Mouse (Mus musculus) CH12.LX (cell line): ENCODE data around the gene Gm20388. TPM values are rescaled to one million over a fixed set of nuclear protein-coding genes. Genes with fewer than 3 reads are reported as not detected.

Source experiments
- DNase-seq: peaks from one replicate; pipeline ENCODE4 v3.0.0-alpha.2; 2013; ENCODE audit errors: extremely low read depth
- H3K27ac ChIP-seq: 2 replicates; pipeline ENCODE4 v1.5.1; 2012; ENCODE audit warnings: low read depth, mild to moderate bottlenecking, control low read depth, moderate library complexity; ENCODE audit not compliant: insufficient read depth
- H3K27me3 ChIP-seq: replicated peaks from 2 replicates; pipeline ENCODE3; 2012; ENCODE audit warnings: inconsistent platforms
- H3K36me3 ChIP-seq, 2 experiments: replicated peaks in 1 of 2; 2 replicates each; pipeline versions ENCODE3 to v1.6.1; 2012; ENCODE audit warnings: inconsistent platforms in 1 of 2, low read length in 1 of 2, mild to moderate bottlenecking in 1 of 2, mixed read lengths in 1 of 2, moderate library complexity in 1 of 2; ENCODE audit not compliant: control insufficient read depth in 1 of 2, insufficient read depth in 1 of 2
- H3K4me1 ChIP-seq, 2 experiments: 2 replicates each; pipeline ENCODE4 v1.6.1; 2012; ENCODE audit warnings: inconsistent platforms in 1 of 2, moderate library complexity in 1 of 2; ENCODE audit not compliant: insufficient read depth in 2 of 2, control insufficient read depth in 1 of 2
- H3K4me2 ChIP-seq: 2 replicates; pipeline ENCODE4 v1.6.1; 2012; ENCODE audit warnings: low read depth, mild to moderate bottlenecking, control low read depth; ENCODE audit not compliant: poor library complexity, insufficient read depth, severe bottlenecking
- H3K4me3 ChIP-seq, 3 experiments: fragments of 150-350 bp in 1 of 3; sonication (generic) in 1 of 3; replicated peaks in 1 of 3; 2 replicates each; pipeline versions ENCODE3 to v1.5.1; 2011 to 2012; ENCODE audit warnings: low read depth in 2 of 3, low read length in 2 of 3, mild to moderate bottlenecking in 2 of 3, moderate library complexity in 2 of 3, control low read depth in 1 of 3, improper control_type of control experiment in 1 of 3, inconsistent platforms in 1 of 3, mixed read lengths in 1 of 3; ENCODE audit not compliant: poor library complexity in 1 of 3
- H3K79me2 ChIP-seq: replicated peaks from 2 replicates; pipeline ENCODE4 v1.6.1; 2012; ENCODE audit warnings: mild to moderate bottlenecking, moderate library complexity; ENCODE audit not compliant: control insufficient read depth, poor library complexity, insufficient read depth, severe bottlenecking; ENCODE audit errors: extremely low read depth
- H3K9ac ChIP-seq: 2 replicates; pipeline ENCODE4 v1.6.1; 2012; ENCODE audit warnings: low read depth, mild to moderate bottlenecking, control low read depth, moderate library complexity; ENCODE audit not compliant: insufficient read depth
- H3K9me3 ChIP-seq: replicated peaks from 2 replicates; pipeline ENCODE3; 2012; ENCODE audit warnings: low read length, inconsistent platforms, mixed read lengths
- BHLHE40 ChIP-seq: IDR thresholded peaks from 2 replicates; pipeline ENCODE4 v1.6.1; 2011; ENCODE audit warnings: mild to moderate bottlenecking, low read depth, low read length, improper control_type of control experiment
- CHD1 ChIP-seq: IDR thresholded peaks from 2 replicates; pipeline ENCODE4 v1.6.1; 2012; ENCODE audit warnings: low read depth, low read length, improper control_type of control experiment, inconsistent platforms
- CHD2 ChIP-seq: IDR thresholded peaks from 2 replicates; pipeline ENCODE4 v1.6.1; 2011; ENCODE audit warnings: low read length, improper control_type of control experiment
- CTCF ChIP-seq, 2 experiments: IDR thresholded peaks in 1 of 2; conservative IDR thresholded peaks in 1 of 2; 2 replicates each; pipeline ENCODE4 v1.5.1; 2011 to 2012; ENCODE audit warnings: low read depth in 2 of 2, low read length in 2 of 2, improper control_type of control experiment in 1 of 2, inconsistent platforms in 1 of 2, mild to moderate bottlenecking in 1 of 2, moderate library complexity in 1 of 2
- ELF1 ChIP-seq: IDR thresholded peaks from 2 replicates; pipeline ENCODE4 v1.6.1; 2014; ENCODE audit warnings: low read depth, mild to moderate bottlenecking, inconsistent platforms, low read length, improper control_type of control experiment
- ETS1 ChIP-seq: conservative IDR thresholded peaks from 2 replicates; pipeline ENCODE4 v1.6.1; 2012; ENCODE audit warnings: low read depth, mild to moderate bottlenecking, inconsistent platforms, low read length, improper control_type of control experiment, moderate library complexity
- GABPA ChIP-seq: IDR thresholded peaks from 2 replicates; pipeline ENCODE4 v1.6.1; 2012; ENCODE audit warnings: low read depth, low read length, improper control_type of control experiment, inconsistent platforms; ENCODE audit not compliant: insufficient replicate concordance
- HCFC1 ChIP-seq: IDR thresholded peaks from 2 replicates; pipeline ENCODE4 v1.6.1; 2012; ENCODE audit warnings: low read depth, mild to moderate bottlenecking, inconsistent platforms, low read length, improper control_type of control experiment
- IRF4 ChIP-seq: IDR thresholded peaks from 2 replicates; pipeline ENCODE4 v1.6.1; 2014; ENCODE audit warnings: low read depth, mild to moderate bottlenecking, inconsistent platforms, low read length, improper control_type of control experiment
- JUN ChIP-seq: IDR thresholded peaks from 2 replicates; pipeline ENCODE4 v1.6.1; 2011; ENCODE audit warnings: low read depth, mild to moderate bottlenecking, low read length, improper control_type of control experiment, moderate library complexity; ENCODE audit not compliant: insufficient read depth
- JUND ChIP-seq: conservative IDR thresholded peaks from 2 replicates; pipeline ENCODE4 v1.6.1; 2011; ENCODE audit warnings: low read depth, low read length, improper control_type of control experiment
- KAT2A ChIP-seq: IDR thresholded peaks from 2 replicates; pipeline ENCODE4 v1.6.1; 2012; ENCODE audit warnings: low read length, improper control_type of control experiment, inconsistent platforms; ENCODE audit not compliant: insufficient replicate concordance
- MAX ChIP-seq: IDR thresholded peaks from 2 replicates; pipeline ENCODE4 v1.6.1; 2011; ENCODE audit warnings: low read length, improper control_type of control experiment
- MEF2A ChIP-seq: IDR thresholded peaks from 2 replicates; pipeline ENCODE4 v1.6.1; 2014; ENCODE audit warnings: low read depth, mild to moderate bottlenecking, inconsistent platforms, low read length, improper control_type of control experiment, borderline replicate concordance
- NELFE ChIP-seq: IDR thresholded peaks from 2 replicates; pipeline ENCODE4 v1.6.1; 2011; ENCODE audit warnings: low read depth, low read length, improper control_type of control experiment
- NRF1 ChIP-seq: IDR thresholded peaks from 2 replicates; pipeline ENCODE4 v1.6.1; 2014; ENCODE audit warnings: low read depth, mild to moderate bottlenecking, inconsistent platforms, low read length, improper control_type of control experiment, moderate library complexity
- POLR2AphosphoS2 ChIP-seq: IDR thresholded peaks from 2 replicates; pipeline ENCODE4 v1.6.1; 2011; ENCODE audit warnings: low read depth, low read length, improper control_type of control experiment
- RAD21 ChIP-seq: IDR thresholded peaks from 2 replicates; pipeline ENCODE4 v1.6.1; 2011; ENCODE audit warnings: low read depth, mild to moderate bottlenecking, low read length, improper control_type of control experiment, moderate library complexity
- RCOR1 ChIP-seq: conservative IDR thresholded peaks from 2 replicates; pipeline ENCODE4 v1.6.1; 2012; ENCODE audit warnings: low read depth, mild to moderate bottlenecking, inconsistent platforms, low read length, improper control_type of control experiment
- SMC3 ChIP-seq: IDR thresholded peaks from 2 replicates; pipeline ENCODE4 v1.6.1; 2011; ENCODE audit warnings: low read depth, low read length, improper control_type of control experiment
- TCF12 ChIP-seq: IDR thresholded peaks from 2 replicates; pipeline ENCODE4 v1.6.1; 2014; ENCODE audit warnings: low read depth, mild to moderate bottlenecking, inconsistent platforms, low read length, improper control_type of control experiment
- UBTF ChIP-seq: IDR thresholded peaks from 2 replicates; pipeline ENCODE4 v1.6.1; 2012; ENCODE audit warnings: low read depth, mild to moderate bottlenecking, inconsistent platforms, low read length, improper control_type of control experiment, moderate library complexity
- USF1 ChIP-seq: IDR thresholded peaks from 2 replicates; pipeline ENCODE4 v1.6.1; 2014; ENCODE audit warnings: low read depth, mild to moderate bottlenecking, inconsistent platforms, low read length, improper control_type of control experiment
- USF2 ChIP-seq: conservative IDR thresholded peaks from 2 replicates; pipeline ENCODE4 v1.6.1; 2011; ENCODE audit warnings: low read depth, low read length, improper control_type of control experiment
- ZC3H11A ChIP-seq: IDR thresholded peaks from 2 replicates; pipeline ENCODE4 v1.6.1; 2012; ENCODE audit warnings: low read depth, mild to moderate bottlenecking, inconsistent platforms, low read length, improper control_type of control experiment
- ZKSCAN1 ChIP-seq: IDR thresholded peaks from 2 replicates; pipeline ENCODE4 v1.6.1; 2012; ENCODE audit warnings: low read depth, inconsistent platforms, low read length, improper control_type of control experiment, borderline replicate concordance
- ZMIZ1 ChIP-seq: IDR thresholded peaks from 2 replicates; pipeline ENCODE4 v1.6.1; 2012; ENCODE audit warnings: low read depth, mild to moderate bottlenecking, inconsistent platforms, low read length, improper control_type of control experiment
- ZNF384 ChIP-seq: IDR thresholded peaks from 2 replicates; pipeline ENCODE4 v1.6.1; 2012; ENCODE audit warnings: low read depth, low read length, improper control_type of control experiment, inconsistent platforms
- dilution Hi-C: fragments of 300-500 bp; cut with MboI; formaldehyde crosslinking; loops from 2 replicates; pipeline ENCODE4 v1.14.3; 2020; ENCODE audit warnings: low sequenced_read_pairs; ENCODE audit not compliant: extremely low pct_unique_long_range_greater_than_20kb, extremely low pct_ligation_motif_present
- in situ Hi-C: fragments of 300-500 bp; cut with MboI; formaldehyde crosslinking; loops from 3 replicates; pipeline ENCODE4 v1.14.3; 2019; ENCODE audit warnings: low sequenced_read_pairs, low pct_ligation_motif_present, low pct_unique_long_range_greater_than_20kb, mixed read lengths
- polyA plus RNA-seq: library from polyadenylated mRNA; unstranded; fragments of >175 nt; gene quantifications from 2 replicates; pipeline ENCODE4 v1.2.1, GENCODE M21; 2012; ENCODE audit warnings: low read depth; ENCODE audit not compliant: insufficient read length
- total RNA-seq, 2 experiments: library from RNA; depleted of rRNA; stranded (reverse); fragments of 300-350 nt in 1 of 2; fragments of >200 nt in 1 of 2; gene quantifications; 2 replicates each; pipeline ENCODE4 v1.2.3; 2012 to 2014

The Gm20388 gene
- total and polyA plus RNA-seq, 3 experiments: 14.8 to 26.3 (median 22.2) TPM

- peaks cover 57% of the 10 kb centered on the region for H3K9me3 ChIP-seq
- no peak overlapping the region for H3K27ac ChIP-seq
- no peak overlapping the region for H3K9ac ChIP-seq
- in situ Hi-C loops: no loop called here
- H3K4me3 ChIP-seq: no peak overlapping the region
- H3K4me2 ChIP-seq: no peak overlapping the region
- H3K27me3 ChIP-seq: no peaks in the 10 kb centered on the region
- peaks cover 34 to 39% of the 10 kb centered on the region in 2 experiments for H3K36me3 ChIP-seq
- dilution Hi-C loops: no loop called here
- no peak for TF ChIP-seq NELFE
- no peak for TF ChIP-seq UBTF
- no peak for TF ChIP-seq JUN
- TF ChIP-seq RAD21: no peak
- no peak for TF ChIP-seq MEF2A
- no peak for TF ChIP-seq SMC3
- no peak for TF ChIP-seq KAT2A
- no peak for TF ChIP-seq CTCF (conservative IDR thresholded peaks at IDR 0.05 in 1 of 2, IDR thresholded peaks at IDR 0.05 in 1 of 2; ENCODE audit: low read depth in 2 of 2, low read length in 2 of 2)
- TF ChIP-seq ZNF384: no peak
- TF ChIP-seq ELF1: no peak
- no peak for TF ChIP-seq GABPA
- no peak for TF ChIP-seq CHD1
- TF ChIP-seq BHLHE40: no peak
- TF ChIP-seq IRF4: no peak
- TF ChIP-seq TCF12: no peak
- no peak for TF ChIP-seq HCFC1
- no peak for TF ChIP-seq MAX
- TF ChIP-seq USF2: no peak
- no peaks in the 10 kb centered on the region for H3K4me1 ChIP-seq
- peaks cover 21% of the 10 kb centered on the region; the same call in 1 of the 2 replicates for H3K79me2 ChIP-seq
- DNase-seq: no peak
Observed at GRCm38 (mm10) chr8:123431616-123432365, 3521.2 kb downstream of the Gm20388 start.

GRCm38 (mm10) chr8:123432381-123432780, 3521.7 kb downstream of the Gm20388 start:
- TF ChIP-seq CTCF (conservative IDR thresholded peaks at IDR 0.05 in 1 of 2, IDR thresholded peaks at IDR 0.05 in 1 of 2; ENCODE audit: low read depth in 2 of 2, low read length in 2 of 2): no peak
- TF ChIP-seq ZKSCAN1: no peak
- no peak for TF ChIP-seq POLR2AphosphoS2
- TF ChIP-seq ZC3H11A: no peak
- TF ChIP-seq ETS1: no peak
- no peak for TF ChIP-seq CHD2
- TF ChIP-seq HCFC1: no peak
- no peak for TF ChIP-seq ELF1
- no peak for TF ChIP-seq NRF1
- TF ChIP-seq RCOR1: no peak
- no peak for TF ChIP-seq JUND
- no peak for TF ChIP-seq IRF4
- TF ChIP-seq NELFE: no peak
- TF ChIP-seq USF1: no peak
- TF ChIP-seq ZMIZ1: no peak
- TF ChIP-seq MAX: no peak
- TF ChIP-seq, all 38 proteins: peak for 0
- Histone ChIP-seq H3K36me3 (peaks cover 28 to 33% of the 10 kb centered on the region in 2 experiments), H3K27me3 (no peaks in the 10 kb centered on the region), H3K4me1 (no peaks in the 10 kb centered on the region), H3K9me3 (peaks cover 51% of the 10 kb centered on the region), H3K4me3 (no peak overlapping the region), H3K9ac (no peak overlapping the region), H3K79me2 (peaks cover 21% of the 10 kb centered on the region; the same call in 1 of the 2 replicates), H3K4me2 (no peak overlapping the region), H3K27ac (no peak overlapping the region)
- no peak for DNase-seq
- in situ Hi-C loops (no loop called here), dilution Hi-C loops (no loop called here)
